Mouse (Mus musculus) inflammation-experienced regulatory T-cells, adult 6 months (primary cell): Measurements from ENCODE around the gene Enkd1. TPM values are rescaled to one million over a fixed set of nuclear protein-coding genes. Genes with fewer than 3 reads are reported as not detected.

ENCODE experiments used
- ATAC-seq: one replicate; pipeline ENCODE4 v1.8.0; 2017
- polyA plus RNA-seq, 3 experiments: library from polyadenylated mRNA; unstranded; fragments of 100-300 nt; shearing (Covaris generic); gene quantifications; one replicate each; pipeline ENCODE4 v1.2.1; 2017

Gene Enkd1
- polyA plus RNA-seq = 1 to 10 TPM; 1.3 to 2.9 (median 1.9) TPM

DNA sequence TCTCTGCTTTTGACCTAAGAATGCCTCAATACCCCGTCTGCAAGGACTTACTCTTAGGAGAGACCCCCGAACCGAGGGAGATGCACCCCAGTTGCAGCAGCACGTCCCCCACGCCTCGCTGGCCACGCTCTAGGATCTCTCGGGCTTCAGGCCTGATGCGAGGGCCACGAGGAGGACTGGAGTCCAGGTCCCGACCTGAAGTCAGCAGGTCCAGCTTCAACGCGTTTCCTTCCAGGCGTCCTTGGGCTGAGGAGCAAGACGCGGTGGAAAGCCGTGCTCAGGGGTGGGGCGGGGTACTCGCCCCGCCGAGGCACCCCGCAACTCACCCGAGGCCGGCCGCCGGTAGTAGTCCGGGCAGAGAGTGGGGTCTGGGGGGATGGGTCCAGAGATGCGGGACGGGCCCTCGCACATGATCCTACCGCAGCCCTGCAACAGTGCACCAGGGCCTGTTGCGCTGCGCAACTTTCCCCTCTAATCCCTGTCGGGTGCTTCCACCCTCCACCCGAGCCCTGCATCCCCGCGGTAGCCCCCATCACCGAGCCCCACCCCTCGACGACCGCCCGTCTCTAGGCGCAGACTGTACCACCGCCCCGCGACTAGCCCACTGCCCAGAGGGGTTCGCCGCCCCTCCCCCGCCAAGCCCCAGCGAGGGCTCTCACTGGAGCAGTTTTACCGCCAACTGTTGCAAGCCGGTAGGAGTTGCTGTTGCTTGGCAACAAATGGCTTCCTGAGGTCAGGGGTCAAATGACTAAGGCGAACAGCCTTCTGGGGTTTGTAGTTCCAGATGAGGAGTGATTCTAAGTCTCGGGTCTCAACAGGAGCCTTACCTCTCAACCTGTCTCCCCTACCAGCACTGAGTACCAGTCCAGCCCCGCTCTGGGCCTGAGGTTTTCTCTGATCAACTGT, at the start of gene Enkd1, which contains the start of gene 4933405L10Rik:
Gene Enkd1, minus strand, starts transcription at position 713 of the 906 bp plus-strand sequence.
Gene 4933405L10Rik, plus strand, starts transcription at position 158 of the 906 bp plus-strand sequence.
- ATAC-seq = peak; percentile 99

DNA sequence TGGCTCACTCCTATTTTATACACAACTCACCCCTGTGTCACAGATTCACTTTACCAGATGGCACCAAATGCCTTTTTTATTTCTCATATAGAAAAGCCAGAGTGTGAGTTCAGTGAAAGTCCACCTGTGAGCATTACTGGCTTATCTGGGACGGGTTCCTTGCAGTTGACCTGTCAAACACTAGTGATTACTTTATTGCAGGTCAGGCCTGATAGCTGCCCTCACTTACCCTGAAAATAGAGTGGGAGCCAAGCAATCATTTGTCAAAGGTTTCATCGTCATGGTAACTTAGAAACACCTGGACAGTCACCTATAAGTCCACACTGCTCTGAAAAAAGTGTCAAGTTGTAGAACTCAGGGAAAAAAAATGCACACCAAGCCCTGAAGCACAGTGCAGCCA, 46.7 kb upstream of the Enkd1 start:
- no peak for ATAC-seq

DNA sequence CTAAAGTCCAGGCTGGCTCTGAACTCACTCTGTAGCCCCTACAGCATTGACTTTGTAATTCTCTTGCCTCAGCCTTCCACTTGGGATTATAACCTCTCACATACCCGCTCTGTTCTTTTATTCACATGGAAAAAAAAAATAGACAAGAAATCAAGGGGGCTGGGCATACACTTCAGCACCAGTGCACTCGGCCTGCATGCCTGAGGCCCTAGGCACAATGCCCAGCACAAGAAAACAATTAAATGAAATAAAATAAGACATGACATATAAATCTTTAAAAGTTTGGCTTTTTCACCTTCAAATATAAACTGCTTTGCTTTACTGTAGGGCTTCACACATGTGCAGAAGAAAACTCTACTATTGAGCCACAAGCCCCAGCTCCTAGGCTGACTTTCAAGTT, 45.9 kb upstream of the Enkd1 start:
- no peak for ATAC-seq

DNA sequence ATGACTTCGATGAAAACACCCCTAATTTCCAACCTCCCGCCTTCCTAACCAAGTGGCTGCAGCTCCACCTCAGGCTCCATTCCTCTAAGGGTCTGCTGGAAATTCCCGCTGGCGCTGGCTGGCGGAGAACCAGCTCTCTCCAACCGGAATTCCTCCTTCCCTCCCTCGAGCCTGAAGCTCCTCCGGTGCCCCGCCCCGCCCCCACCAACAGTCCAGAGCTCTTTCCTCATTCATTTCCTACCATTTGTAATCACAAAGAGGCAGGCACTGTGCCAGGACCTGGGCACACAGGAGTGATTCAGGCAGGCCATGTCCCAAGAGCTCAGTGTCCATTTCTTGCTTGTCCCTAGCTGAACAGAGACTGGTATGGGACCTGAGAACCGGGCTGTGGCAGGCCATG, 42.6 kb upstream of the Enkd1 start:
- ATAC-seq = no peak

DNA sequence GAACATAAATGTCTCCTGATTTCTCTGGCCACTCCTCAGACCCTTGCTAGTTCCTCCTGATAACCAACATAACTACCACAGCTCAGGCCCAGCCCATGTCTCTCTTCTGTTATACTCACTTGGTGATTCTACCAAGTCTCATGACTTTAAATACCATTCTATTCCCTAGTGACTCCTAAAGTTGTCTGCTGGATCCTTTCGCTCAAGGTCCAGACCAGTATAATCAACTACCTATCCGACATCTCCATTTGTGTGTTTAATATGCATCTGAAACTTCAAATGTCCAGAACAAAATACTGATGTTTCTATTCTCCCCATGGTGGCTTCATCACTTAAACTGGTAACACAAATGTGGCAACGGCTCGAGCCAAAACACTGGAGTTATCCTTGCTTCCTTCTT, 35.3 kb upstream of the Enkd1 start:
- ATAC-seq = no peak

DNA sequence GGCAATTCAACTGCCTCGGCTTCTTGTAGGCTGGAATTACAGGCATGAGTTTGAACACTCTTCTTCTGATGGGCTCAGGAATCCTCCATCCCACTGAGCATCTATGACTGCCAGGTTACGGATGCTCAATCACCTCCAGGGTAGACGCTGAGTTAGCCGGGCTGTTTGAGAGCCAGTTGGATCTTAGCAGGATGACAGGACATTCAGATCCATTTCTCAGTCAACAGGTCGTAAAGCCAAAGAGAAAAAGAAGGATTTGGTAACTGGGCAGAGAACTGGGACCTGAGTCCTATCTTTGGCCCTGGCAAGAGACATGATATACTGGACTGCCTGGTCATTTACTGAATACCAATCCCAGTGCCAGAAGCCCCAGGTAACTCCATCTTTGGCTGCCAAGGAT, 31.2 kb upstream of the Enkd1 start:
- ATAC-seq = no peak

- ATAC-seq = no peak
Measured at GRCm38 (mm10) chr8:105732186-105732585, 24.2 kb upstream of the Enkd1 start.

GRCm38 (mm10) chr8:105727397-105728124, 19.6 kb upstream of the Enkd1 start:
- ATAC-seq = no peak

DNA sequence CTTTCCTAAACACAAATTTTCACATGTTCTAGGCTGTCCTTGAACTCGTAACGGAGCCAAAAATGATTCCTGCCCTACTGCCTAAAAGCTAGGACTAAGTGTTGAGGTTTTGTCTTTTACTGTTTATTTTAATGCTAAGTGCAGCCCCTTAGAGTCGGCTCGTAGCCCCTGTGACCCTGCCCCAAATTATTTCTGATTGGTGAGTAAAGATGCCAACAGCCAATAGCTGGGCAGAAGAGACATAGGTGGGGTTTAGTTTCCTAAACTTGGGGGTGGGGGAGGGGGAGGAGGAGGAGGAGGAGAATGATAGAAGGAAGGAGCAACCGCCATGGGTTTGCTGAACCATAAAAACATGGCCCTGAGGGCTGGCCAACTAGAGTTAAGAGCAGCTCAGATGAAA, 17.7 kb upstream of the Enkd1 start:
- no peak for ATAC-seq

DNA sequence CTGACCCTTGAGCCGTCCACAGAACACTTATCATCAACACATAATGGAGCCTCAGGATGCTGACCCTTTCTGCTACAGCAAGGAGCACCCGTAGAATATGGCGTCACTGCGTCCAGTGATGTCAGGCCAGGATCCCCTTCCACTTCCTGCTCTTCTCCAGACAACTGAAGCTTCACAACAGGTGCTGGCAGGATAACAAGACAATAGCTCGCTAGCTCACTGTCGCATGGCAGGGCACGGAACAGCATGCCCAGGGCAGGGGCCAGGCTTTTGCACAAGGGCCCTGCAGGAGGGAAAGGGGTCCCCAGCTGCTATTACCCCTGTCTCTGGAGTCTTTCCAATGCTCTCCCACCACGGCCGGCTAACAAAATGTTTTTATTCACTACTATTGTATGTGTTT, 14.9 kb upstream of the Enkd1 start:
- ATAC-seq = no peak

- no peak for ATAC-seq
Measured at GRCm38 (mm10) chr8:105719637-105720036, 11.6 kb upstream of the Enkd1 start.

- no peak for ATAC-seq
Measured at GRCm38 (mm10) chr8:105716302-105716945, 8.4 kb upstream of the Enkd1 start.

DNA sequence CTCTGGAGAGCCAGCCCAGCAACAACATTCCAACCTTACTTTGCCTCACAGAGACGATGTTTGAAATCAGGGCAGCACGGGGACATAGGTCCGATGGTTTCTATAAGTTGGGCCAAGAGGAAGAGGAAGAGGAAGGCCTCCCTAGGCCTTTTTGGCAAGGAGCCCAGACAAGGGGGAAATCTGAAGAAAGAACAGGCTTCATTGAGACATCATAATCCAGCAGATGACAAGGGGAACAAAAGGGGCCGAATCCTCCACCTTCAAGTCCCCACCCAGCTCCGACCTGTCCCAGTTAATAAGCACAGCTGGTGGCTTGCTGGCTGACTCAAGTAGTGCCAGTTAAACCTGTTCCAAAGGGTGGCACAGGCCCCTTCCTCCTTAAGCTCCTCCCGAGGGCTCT, 7.0 kb upstream of the Enkd1 start:
- no peak for ATAC-seq

DNA sequence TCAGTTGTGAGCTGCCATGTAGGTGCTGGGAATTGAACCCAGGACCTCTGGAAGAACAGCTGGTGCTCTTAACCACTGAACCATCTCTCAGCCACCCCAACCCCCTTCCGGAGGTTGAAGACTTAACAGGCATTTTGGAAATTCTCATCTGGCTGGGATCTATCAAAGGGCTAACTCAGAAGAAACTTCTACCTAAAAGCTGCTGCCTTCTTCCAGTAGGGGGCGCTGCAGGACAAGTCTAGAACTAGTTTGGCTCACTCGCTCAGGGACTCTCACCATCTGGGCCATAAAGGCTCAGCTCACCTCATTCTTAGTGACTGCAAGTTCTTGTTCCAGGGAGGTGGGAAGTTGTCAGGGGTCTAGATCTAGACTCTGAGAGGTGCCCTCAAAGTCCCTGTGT, 6.1 kb upstream of the Enkd1 start:
- ATAC-seq = peak; percentile 89

- no peak for ATAC-seq
Measured at GRCm38 (mm10) chr8:105712286-105712685, 4.3 kb upstream of the Enkd1 start.

- no peak for ATAC-seq
Measured at GRCm38 (mm10) chr8:105709317-105709716, 1.3 kb upstream of the Enkd1 start.

DNA sequence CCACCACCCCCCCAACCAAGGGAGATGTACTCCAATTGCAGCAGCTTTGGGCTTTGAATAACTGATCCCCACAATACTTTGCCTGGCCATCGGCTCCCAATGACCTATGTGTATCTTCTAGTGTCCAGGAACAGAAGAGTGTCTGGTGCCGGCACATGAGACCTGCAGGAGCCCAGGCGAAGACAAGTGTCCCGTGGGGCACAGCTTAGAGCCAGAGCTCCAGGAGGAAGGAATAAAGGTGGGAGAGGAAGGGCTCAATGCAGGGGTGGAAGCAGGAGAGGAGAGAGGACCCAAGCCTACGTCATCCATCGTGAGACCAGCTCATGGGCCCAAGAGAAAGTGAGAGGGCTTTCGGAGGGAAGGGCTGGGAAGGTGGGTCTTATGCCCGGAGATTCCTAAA, 665 bp upstream of the Enkd1 start:
- no peak for ATAC-seq

DNA sequence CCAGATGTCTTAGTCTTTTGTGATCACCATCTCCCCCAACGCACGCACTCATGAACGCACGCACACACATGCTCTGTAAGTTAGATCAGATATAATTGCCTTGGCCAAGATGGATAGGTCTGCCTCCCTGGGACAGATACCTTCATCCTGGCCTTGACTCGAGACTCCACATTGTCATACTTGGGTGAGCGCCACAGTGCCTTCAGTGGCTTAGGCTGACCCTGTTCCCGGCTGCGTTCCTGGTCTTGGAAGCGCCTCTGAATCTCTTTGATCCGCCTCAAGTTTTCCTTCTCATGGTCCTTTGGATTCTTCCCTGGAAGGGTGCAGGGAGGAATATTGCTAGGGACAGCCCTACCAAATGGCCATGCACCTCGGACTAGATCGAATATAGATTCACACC, 1.6 kb downstream of the Enkd1 start:
- no peak for ATAC-seq

DNA sequence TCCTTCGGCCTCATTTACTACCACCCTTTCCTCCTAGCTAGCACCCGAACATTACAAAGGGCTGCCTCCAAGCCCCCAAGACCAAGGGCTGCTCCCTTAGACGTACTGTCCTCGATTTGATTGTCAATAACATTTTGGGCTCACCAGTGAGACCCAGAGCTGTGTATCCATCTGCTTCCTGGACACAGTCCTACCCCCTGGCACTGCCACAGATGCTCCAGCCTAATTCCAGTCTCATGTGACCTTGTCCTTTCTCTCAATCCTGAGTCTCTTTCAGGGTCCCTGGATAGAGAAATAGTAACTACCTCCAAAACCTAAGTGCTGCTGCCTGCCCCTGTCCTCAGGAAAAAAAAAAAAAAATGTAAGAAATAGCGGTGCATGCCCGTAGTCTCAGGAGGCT, 3.1 kb downstream of the Enkd1 start:
- no peak for ATAC-seq

GRCm38 (mm10) chr8:105704146-105704812, 3.7 kb downstream of the Enkd1 start:
- no peak for ATAC-seq

GRCm38 (mm10) chr8:105702731-105703415, 5.1 kb downstream of the Enkd1 start:
- no peak for ATAC-seq

DNA sequence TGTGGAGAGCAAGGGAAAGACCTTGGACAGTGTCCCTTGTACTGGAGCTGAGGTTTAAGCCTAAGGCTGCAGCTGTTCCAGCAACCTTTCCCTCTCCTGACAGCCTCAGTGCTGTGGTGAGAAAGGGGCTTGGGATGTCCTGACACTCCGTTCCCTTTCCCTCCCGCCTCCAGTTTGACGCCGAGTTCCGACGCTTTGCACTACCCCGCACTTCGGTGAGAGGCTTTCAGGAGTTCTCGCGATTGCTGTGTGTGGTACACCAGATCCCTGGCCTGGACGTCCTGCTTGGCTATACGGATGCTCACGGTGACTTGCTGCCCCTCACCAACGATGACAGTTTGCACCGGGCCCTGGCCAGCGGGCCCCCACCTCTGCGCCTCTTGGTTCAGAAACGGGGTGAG, 6.0 kb downstream of the Enkd1 start:
- no peak for ATAC-seq
